Mouse (Mus musculus) lung, postnatal 0 days (tissue): Measurements from ENCODE around the gene Rpl7a. TPM values are rescaled to one million over a fixed set of nuclear protein-coding genes. Genes with fewer than 3 reads are reported as not detected.

ENCODE experiments used
- ATAC-seq: fragments of 200-750 bp; cut with Nextera tagmentation; 2 replicates; pipeline ENCODE4 v1.8.0; 2017; ENCODE audit warnings: moderate library complexity
- DNase-seq: peaks from one replicate; pipeline ENCODE4 v3.0.0-alpha.2; 2016; ENCODE audit warnings: low spot score
- H3K27ac ChIP-seq: fragments of 300-500 bp; sonication (generic); 2 replicates; pipeline ENCODE4 v1.5.1; 2014; ENCODE audit warnings: antibody characterized with exemption, mild to moderate bottlenecking, low read length, mixed read lengths
- H3K27me3 ChIP-seq: fragments of 300-500 bp; sonication (generic); replicated peaks from 2 replicates; pipeline ENCODE4 v1.6.1; 2014; ENCODE audit warnings: low read length, mixed read lengths; ENCODE audit not compliant: insufficient read depth
- H3K36me3 ChIP-seq: fragments of 300-500 bp; sonication (generic); 2 replicates; pipeline ENCODE4 v1.6.1; 2014; ENCODE audit warnings: low read length, mixed read lengths; ENCODE audit not compliant: insufficient read depth
- H3K4me1 ChIP-seq: fragments of 300-500 bp; sonication (generic); 2 replicates; pipeline ENCODE4 v1.6.1; 2014; ENCODE audit warnings: antibody characterized with exemption, low read depth, low read length, mixed read lengths; ENCODE audit not compliant: insufficient read depth
- H3K4me2 ChIP-seq: fragments of 300-500 bp; sonication (generic); replicated peaks from 2 replicates; pipeline ENCODE4 v1.6.1; 2014; ENCODE audit warnings: low read depth, mild to moderate bottlenecking, low read length, moderate library complexity, mixed read lengths
- H3K4me3 ChIP-seq: fragments of 300-500 bp; sonication (generic); 2 replicates; pipeline ENCODE4 v1.5.1; 2014; ENCODE audit warnings: low read depth, low read length
- H3K9ac ChIP-seq: fragments of 300-500 bp; sonication (generic); replicated peaks from 2 replicates; pipeline ENCODE4 v1.6.1; 2014; ENCODE audit warnings: low read depth, mild to moderate bottlenecking
- H3K9me3 ChIP-seq: fragments of 300-500 bp; sonication (generic); 2 replicates; pipeline ENCODE4 v1.6.1; 2016; ENCODE audit warnings: low read length, mixed read lengths
- CTCF ChIP-seq: IDR thresholded peaks from 2 replicates; pipeline ENCODE4 v1.5.1; 2016; ENCODE audit warnings: antibody characterized with exemption, mild to moderate bottlenecking
- EP300 ChIP-seq: IDR thresholded peaks from 2 replicates; pipeline ENCODE4 v1.6.1; 2016; ENCODE audit warnings: antibody characterized with exemption, mild to moderate bottlenecking, control low read depth
- WGBS: fragments of 180-500 bp; shearing (Covaris S2); extraction: QIAGEN DNeasy Blood & Tissue Kit; methylation state at CpG from one replicate; pipeline ENCODE4 v1.1.7; 2014; 5-methylcytosine and 5-hydroxymethylcytosine counted together
- polyA plus RNA-seq: library from polyadenylated mRNA; unstranded; fragments of >200 nt; fragmentation: Nextera tagmentation; extraction: Ambion mirVana; gene quantifications from 2 replicates; pipeline ENCODE4 v1.2.1, GENCODE M21; 2015

Rpl7a gene
- polyA plus RNA-seq, 1 experiment from 2014 or later: 417 TPM

DNA sequence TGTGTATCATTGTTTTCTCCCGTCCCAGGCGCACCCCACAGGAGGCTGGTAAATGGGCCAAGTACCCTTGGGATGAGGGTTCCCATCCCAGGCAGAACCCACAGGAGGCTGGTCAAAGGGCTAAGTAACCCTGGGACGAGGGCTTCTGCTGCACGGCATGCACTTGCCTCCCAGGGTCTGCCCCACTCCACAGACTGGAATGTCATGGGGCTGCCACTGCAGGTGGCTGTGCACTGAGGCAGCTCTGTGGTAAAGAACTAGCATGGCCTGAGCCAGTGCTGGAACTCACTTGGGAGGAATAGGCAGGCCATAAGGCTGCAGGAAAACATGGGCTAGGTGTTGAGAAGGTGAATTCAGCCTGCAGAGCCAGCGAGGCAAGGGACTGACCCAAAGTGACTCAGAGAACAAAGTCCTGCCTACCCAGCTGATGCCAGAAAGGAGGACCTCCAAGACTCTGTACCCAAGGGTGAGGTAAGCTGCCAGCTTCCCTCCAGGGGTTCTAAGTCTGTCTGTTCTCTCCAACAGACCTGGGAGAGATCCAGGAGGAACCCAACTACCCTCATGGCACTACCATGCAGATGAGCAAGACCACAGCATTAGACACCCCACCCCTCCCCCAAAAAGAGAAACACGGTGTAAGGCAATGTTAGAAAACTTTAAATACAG lies 9.8 kb downstream of the Rpl7a start:
- H3K27ac ChIP-seq: no peak overlapping the region
- DNase-seq: no peak
- H3K36me3 ChIP-seq: peaks cover 56% of the 10 kb centered on the region
- H3K4me3 ChIP-seq: no peak overlapping the region
- H3K9me3 ChIP-seq: no peaks in the 10 kb centered on the region
- H3K9ac ChIP-seq: no peak overlapping the region
- no peaks in the 10 kb centered on the region for H3K27me3 ChIP-seq
- peaks cover 14% of the 10 kb centered on the region for H3K4me1 ChIP-seq
- TF ChIP-seq EP300: no peak
- WGBS: 84% methylated on average over 6 of the region's 6 CpGs
- no peak for ATAC-seq
- no peak overlapping the region for H3K4me2 ChIP-seq

DNA sequence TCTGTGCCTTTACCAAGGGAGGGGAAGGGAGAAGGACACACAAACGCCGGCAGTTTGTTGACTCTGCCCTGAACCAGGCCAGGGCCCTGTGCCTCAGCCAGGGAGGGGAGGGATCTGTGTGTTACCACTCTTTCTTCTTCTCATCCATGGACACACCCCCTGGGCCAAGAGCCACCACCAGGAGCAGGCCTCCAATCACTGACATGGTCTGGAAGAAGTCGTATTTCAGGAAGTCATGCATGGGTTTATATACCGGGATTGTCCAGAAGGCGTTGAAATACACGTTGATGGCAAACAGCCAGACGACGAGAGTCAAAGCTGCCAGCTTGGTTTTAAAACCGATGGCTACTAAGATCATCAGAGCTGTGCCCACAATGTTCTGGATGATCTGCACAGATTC lies 11.2 kb downstream of the Rpl7a start:
- peaks cover 68% of the 10 kb centered on the region for H3K36me3 ChIP-seq
- no peak overlapping the region for H3K9ac ChIP-seq
- H3K27ac ChIP-seq: no peak overlapping the region
- no peak overlapping the region for H3K4me2 ChIP-seq
- WGBS: 43% methylated on average over 9 of the region's 9 CpGs
- peak; percentile 40; the same call in 1 of the 2 replicates for ATAC-seq
- peak; percentile 28 for DNase-seq
- H3K9me3 ChIP-seq: no peaks in the 10 kb centered on the region
- peaks cover 7% of the 10 kb centered on the region; the same call in 1 of the 2 replicates for H3K4me1 ChIP-seq
- H3K4me3 ChIP-seq: no peak overlapping the region
- H3K27me3 ChIP-seq: no peaks in the 10 kb centered on the region
- TF ChIP-seq EP300 (no peak), CTCF (no peak)

DNA sequence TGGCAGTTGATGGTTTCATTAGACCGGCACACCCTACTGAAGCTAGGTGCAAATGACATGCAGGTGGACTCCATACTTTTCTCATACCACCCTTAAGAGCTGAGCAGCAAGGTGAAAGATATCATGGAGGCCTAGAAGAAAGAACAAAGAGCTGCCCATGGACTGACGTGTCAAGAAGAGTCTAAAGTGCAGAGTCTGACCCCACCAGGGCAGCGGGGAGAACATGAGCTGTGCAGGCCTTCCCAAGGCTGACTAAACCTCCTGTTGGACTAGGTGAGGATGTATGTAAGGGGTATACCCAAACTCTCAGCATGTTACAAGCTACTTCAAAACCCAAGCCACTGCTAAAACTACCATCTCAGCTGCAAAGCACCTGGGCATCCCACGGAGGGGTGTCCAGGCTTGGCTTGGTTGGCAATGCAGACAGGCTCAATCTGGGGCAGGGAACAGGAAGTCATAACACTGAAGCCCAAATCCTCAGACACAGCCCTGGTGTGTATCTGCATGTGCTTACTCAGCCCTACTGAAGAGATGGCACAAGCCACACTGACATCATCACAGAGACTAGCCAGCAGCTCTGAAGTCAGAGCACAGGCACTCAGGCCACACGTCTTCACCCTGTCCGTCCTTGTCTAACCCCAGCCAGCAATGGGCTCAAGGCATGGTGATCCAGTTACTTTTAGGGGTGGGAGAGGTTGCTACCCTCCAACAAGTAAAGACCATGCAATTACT lies 17.3 kb downstream of the Rpl7a start:
- H3K9me3 ChIP-seq: no peaks in the 10 kb centered on the region
- no peak overlapping the region for H3K27ac ChIP-seq
- TF ChIP-seq EP300: no peak
- TF ChIP-seq CTCF: no peak
- H3K4me2 ChIP-seq: no peak overlapping the region
- ATAC-seq (no peak), DNase-seq (no peak)
- H3K4me3 ChIP-seq: no peak overlapping the region
- H3K4me1 ChIP-seq: peaks cover 15% of the 10 kb centered on the region; the same call in 1 of the 2 replicates
- WGBS: 87% methylated on average over 6 of the region's 6 CpGs
- H3K36me3 ChIP-seq: peaks cover 33% of the 10 kb centered on the region
- no peaks in the 10 kb centered on the region for H3K27me3 ChIP-seq
- no peak overlapping the region for H3K9ac ChIP-seq

DNA sequence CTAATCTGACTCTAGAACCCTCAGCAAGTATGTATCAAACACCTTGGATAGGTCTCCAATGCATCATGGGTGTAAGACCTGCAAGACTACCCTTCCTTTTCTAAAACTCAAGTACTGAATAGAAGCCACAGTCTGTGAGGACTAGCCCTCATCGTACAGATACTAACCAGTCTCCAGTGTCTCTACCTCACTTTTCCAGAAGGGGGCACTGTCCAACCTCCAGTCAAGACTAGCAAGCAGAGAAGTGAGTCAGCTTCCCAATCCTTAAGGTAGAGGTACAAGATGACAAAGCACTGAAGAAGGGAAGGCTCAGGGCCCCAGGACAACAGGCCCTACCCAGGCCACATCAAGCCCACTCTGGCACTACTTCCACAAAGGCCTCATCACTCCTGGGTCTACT lies 19.8 kb downstream of the Rpl7a start:
- no peak for TF ChIP-seq EP300
- peak; percentile 87 for TF ChIP-seq CTCF
- Histone ChIP-seq H3K4me2 (no peak overlapping the region), H3K27me3 (no peaks in the 10 kb centered on the region), H3K27ac (no peak overlapping the region), H3K36me3 (peaks cover 16% of the 10 kb centered on the region; the same call in 1 of the 2 replicates), H3K9ac (no peak overlapping the region), H3K9me3 (no peaks in the 10 kb centered on the region), H3K4me1 (peaks cover 15% of the 10 kb centered on the region; the same call in 1 of the 2 replicates), H3K4me3 (no peak overlapping the region)
- DNase-seq: peak; percentile 87
- ATAC-seq: no peak
- WGBS: 33% methylated on average over 1 of the region's 1 CpGs

DNA sequence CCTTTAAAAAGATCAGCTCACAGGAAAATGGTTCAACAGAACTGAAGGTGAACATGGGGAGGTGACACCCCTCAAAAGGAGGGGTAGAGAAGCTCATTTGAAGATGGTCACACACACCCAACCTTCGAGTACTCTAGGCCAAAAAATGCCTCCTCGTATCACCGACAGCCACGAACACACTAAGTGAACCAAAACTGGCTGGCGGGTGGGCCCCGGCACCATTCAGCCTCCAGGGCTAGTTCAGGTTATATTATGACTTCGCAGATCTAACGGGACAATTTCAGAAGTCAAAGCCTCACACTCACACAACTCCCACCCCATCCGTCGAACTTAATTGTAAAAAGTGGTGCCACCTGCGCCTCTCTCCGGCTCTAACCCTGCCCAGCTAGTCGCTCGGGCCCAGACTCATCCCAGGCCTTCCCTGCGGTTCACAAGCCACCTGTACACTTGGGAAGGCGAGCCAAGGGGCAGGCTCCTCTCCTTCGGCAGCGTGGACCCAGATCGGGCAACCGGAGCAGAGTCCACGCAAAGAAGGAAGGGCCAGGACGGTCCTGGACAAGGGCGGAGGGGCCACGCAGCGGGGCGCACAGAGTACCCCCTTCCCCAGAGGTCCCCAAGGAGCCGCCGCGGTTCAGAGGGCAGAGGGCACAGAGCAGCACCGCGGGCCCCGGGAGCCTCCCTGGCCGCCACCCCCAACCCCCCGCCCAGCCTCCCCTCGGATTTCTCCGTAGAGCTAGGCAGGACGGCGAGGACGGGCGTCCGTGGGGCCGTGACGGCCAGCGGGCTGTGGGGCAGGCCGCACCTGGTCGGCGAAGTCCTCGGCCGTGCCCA lies 22.1 kb downstream of the Rpl7a start:
- Histone ChIP-seq H3K9ac (peak overlapping the region; percentile 99), H3K27ac (peak overlapping the region; percentile 96), H3K36me3 (no peaks in the 10 kb centered on the region), H3K9me3 (no peaks in the 10 kb centered on the region), H3K4me3 (peak overlapping the region; percentile 87), H3K27me3 (no peaks in the 10 kb centered on the region), H3K4me1 (peaks cover 15% of the 10 kb centered on the region; the same call in 1 of the 2 replicates), H3K4me2 (peak overlapping the region; percentile 83)
- TF ChIP-seq CTCF: no peak
- TF ChIP-seq EP300: no peak
- ATAC-seq (no peak; the same call in 1 of the 2 replicates), DNase-seq (peak; percentile 33)
- 5% methylated on average over 33 of the region's 49 CpGs for WGBS
